Mouse (Mus musculus): ENCODE measurements around the gene Obscn. TPM values are rescaled to one million over a fixed set of nuclear protein-coding genes. Genes with fewer than 3 reads are reported as not detected.

Gene Obscn
- total and polyA plus RNA-seq, 3 experiments = 0.09 to 0.13 (median 0.13) TPM

DNA sequence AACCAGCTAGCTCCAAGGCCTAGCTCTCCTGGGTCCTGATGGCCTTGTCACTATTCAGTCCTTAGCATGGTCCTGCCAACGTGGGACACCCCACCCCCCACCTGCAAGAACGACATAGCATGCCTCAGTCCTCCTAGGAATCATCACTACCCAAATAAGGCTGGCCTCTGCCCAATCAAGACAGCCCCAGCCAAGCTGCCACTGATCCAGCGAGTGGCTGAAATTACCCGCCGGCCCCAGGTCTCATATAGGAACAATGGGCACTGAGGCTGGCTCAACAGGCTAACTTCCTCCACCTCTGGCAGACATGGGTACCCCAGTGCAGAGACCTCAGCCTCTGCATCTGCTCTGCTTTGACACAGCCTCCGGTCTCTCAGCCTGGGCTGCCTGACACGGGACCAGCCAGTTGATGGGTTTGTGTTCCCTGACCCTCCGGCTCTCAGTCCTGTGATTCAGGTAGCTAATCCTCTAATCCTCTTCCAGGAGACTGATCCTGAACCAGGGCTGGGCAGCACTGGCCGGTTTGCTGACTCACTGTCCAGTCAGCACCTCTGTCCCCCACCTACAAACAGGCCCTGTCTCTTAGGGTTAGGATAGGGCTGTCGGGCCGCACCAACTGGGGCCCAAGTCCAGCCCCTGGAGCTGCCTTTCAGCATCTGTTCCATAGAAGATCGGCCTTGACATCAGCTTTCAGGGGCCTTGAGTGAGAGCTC, 948 bp upstream of the Obscn start:
- in situ Hi-C loops (cut with MboI; ENCODE audit: low pct_ligation_motif_present, low pct_unique_long_range_greater_than_20kb, low sequenced_read_pairs) (loop anchor here (5.0 kb wide), 1 partner anchor 35 kb away; no protein-coding TSS in a partner anchor), dilution Hi-C loops (cut with MboI; ENCODE audit: extremely low pct_ligation_motif_present, extremely low pct_unique_long_range_greater_than_20kb, low sequenced_read_pairs) (no loop called here)

DNA sequence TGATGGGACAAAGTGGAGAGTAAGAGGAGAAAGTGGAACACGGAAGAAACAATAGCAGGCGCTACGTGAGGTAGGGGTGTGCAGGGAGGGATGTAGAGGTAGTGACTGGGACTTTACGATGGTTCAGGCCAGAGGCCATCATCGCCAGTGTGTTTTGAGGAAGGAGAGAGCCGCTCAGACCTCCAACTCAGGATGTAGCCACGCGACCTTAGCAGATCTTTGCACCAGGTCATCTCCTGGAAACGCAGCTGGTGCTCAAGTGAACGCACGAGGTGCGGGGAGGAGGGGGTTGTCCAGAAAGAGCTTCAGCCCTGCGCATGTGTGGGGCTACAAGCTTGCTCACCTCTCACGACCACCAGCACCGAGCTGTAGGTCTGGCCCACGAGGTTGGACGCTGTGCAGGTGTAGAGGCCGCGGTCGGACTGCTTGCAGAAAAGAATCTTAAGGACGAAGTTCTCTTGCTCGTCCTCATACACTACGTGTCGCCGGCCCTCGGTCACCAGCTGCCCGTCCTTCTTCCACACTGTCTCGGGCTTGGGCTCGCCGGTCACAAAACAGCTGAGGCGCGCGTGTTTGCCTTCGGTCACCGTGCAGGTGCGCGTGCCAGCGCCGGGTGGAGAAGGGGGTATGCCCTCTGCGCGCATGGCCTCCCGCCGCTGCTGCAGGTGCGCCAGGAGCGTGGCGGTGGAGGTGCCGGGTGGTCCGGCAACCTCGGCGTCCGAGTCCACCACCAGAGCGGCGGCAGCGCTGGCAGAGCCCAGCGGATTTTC, 966 bp downstream of the Obscn start:
- Histone ChIP-seq H3K9me3 (replicated peaks; ENCODE audit: low read length) (peaks cover 19% of the 10 kb centered on the region), H3K27ac (ENCODE audit: insufficient read depth, low read depth) (no peak overlapping the region), H3K9ac (ENCODE audit: insufficient read depth, low read depth) (no peak overlapping the region), H3K4me3 (replicated peaks in 1 of 3; ENCODE audit: low read depth in 2 of 3, low read length in 2 of 3, poor library complexity in 1 of 3) (no peak overlapping the region), H3K4me1 (ENCODE audit: control insufficient read depth in 1 of 2, insufficient read depth in 2 of 2) (peaks cover 24 to 39% of the 10 kb centered on the region in 2 experiments), H3K79me2 (replicated peaks; ENCODE audit: control insufficient read depth, extremely low read depth, insufficient read depth, poor library complexity, severe bottlenecking) (no peaks in the 10 kb centered on the region), H3K36me3 (replicated peaks in 1 of 2; ENCODE audit: control insufficient read depth in 1 of 2, insufficient read depth in 1 of 2, low read length in 1 of 2) (no peaks in the 10 kb centered on the region), H3K4me2 (ENCODE audit: insufficient read depth, low read depth, poor library complexity, severe bottlenecking) (no peak overlapping the region), H3K27me3 (replicated peaks) (peaks cover 28% of the 10 kb centered on the region)
- no peak for DNase-seq (ENCODE audit: extremely low read depth)
- in situ Hi-C loops (cut with MboI; ENCODE audit: low pct_ligation_motif_present, low pct_unique_long_range_greater_than_20kb, low sequenced_read_pairs) = loop anchor here (5.0 kb wide), 1 partner anchor 33 kb away; no protein-coding TSS in a partner anchor
- no peak for TF ChIP-seq ZC3H11A (IDR thresholded peaks at IDR 0.05; ENCODE audit: low read depth, low read length)
- TF ChIP-seq TCF12 (IDR thresholded peaks at IDR 0.05; ENCODE audit: low read depth, low read length) = 0 out of 2 replicates have a peak, but pooled peaks have one; percentile 7
- no peak for TF ChIP-seq TBP (conservative IDR thresholded peaks at IDR 0.05; ENCODE audit: low read depth, low read length)
- no peak for TF ChIP-seq CHD1 (IDR thresholded peaks at IDR 0.05; ENCODE audit: low read depth, low read length)
- TF ChIP-seq POLR2AphosphoS2 (IDR thresholded peaks at IDR 0.05; ENCODE audit: low read depth, low read length) = no peak
- dilution Hi-C loops (cut with MboI; ENCODE audit: extremely low pct_ligation_motif_present, extremely low pct_unique_long_range_greater_than_20kb, low sequenced_read_pairs) = no loop called here

More for the DNA sequence above, 948 bp upstream of the Obscn start:
- H3K4me2 ChIP-seq (ENCODE audit: insufficient read depth, low read depth, poor library complexity, severe bottlenecking) = no peak overlapping the region
- H3K79me2 ChIP-seq (replicated peaks; ENCODE audit: control insufficient read depth, extremely low read depth, insufficient read depth, poor library complexity, severe bottlenecking) = no peaks in the 10 kb centered on the region
- DNase-seq (ENCODE audit: extremely low read depth) = no peak
- peaks cover 19% of the 10 kb centered on the region for H3K9me3 ChIP-seq (replicated peaks; ENCODE audit: low read length)
- no peaks in the 10 kb centered on the region for H3K36me3 ChIP-seq (replicated peaks in 1 of 2; ENCODE audit: control insufficient read depth in 1 of 2, insufficient read depth in 1 of 2, low read length in 1 of 2)
- H3K4me1 ChIP-seq (ENCODE audit: control insufficient read depth in 1 of 2, insufficient read depth in 2 of 2) = peaks cover 16 to 32% of the 10 kb centered on the region in 2 experiments
- H3K9ac ChIP-seq (ENCODE audit: insufficient read depth, low read depth) = no peak overlapping the region
- H3K4me3 ChIP-seq (replicated peaks in 1 of 3; ENCODE audit: low read depth in 2 of 3, low read length in 2 of 3, poor library complexity in 1 of 3) = no peak overlapping the region
- peaks cover 31% of the 10 kb centered on the region for H3K27me3 ChIP-seq (replicated peaks)
- TF ChIP-seq UBTF (IDR thresholded peaks at IDR 0.05; ENCODE audit: low read depth, low read length) = no peak
- no peak for TF ChIP-seq MEF2A (IDR thresholded peaks at IDR 0.05; ENCODE audit: borderline replicate concordance, low read depth, low read length)
- no peak for TF ChIP-seq MYC (IDR thresholded peaks at IDR 0.05; ENCODE audit: low read depth, low read length)
- no peak overlapping the region for H3K27ac ChIP-seq (ENCODE audit: insufficient read depth, low read depth)

DNA sequence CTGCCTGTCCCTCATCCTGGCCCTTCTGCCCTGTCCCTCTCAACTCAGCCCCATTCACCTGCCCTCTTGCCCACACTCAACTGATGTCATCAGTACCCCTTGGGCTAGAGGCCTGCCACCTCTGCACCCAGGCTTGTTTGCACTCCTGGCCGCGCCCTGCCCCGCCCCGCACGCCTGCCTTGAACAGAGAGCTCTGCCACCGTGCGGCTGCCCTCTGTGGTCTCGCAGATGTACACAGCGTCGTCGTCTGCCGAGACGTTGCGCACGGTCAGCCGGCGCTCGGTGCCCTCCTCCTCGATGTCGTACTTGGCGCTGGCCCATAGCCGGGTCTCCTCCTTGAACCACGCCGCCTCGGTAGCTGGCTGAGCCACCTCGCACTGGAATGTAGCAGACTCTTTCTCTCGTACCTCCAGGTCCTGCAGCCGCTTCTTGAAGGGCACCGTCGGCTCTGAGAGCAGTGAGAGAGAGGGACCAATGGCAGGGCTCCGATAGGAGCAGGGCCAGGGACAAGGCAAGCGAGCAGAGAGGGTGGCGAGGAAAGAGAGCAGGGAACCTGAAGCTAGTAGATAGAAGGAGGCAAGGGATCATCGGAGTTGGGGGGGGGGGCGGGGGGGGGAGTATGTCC, 1.7 kb downstream of the Obscn start:
- H3K9ac ChIP-seq (ENCODE audit: insufficient read depth, low read depth) = no peak overlapping the region
- dilution Hi-C loops (cut with MboI; ENCODE audit: extremely low pct_ligation_motif_present, extremely low pct_unique_long_range_greater_than_20kb, low sequenced_read_pairs) (no loop called here), in situ Hi-C loops (cut with MboI; ENCODE audit: low pct_ligation_motif_present, low pct_unique_long_range_greater_than_20kb, low sequenced_read_pairs) (no loop called here)
- H3K79me2 ChIP-seq (replicated peaks; ENCODE audit: control insufficient read depth, extremely low read depth, insufficient read depth, poor library complexity, severe bottlenecking) = no peaks in the 10 kb centered on the region
- no peak overlapping the region for H3K4me3 ChIP-seq (replicated peaks in 1 of 3; ENCODE audit: low read depth in 2 of 3, low read length in 2 of 3, poor library complexity in 1 of 3)
- DNase-seq (ENCODE audit: extremely low read depth) = no peak
- H3K27me3 ChIP-seq (replicated peaks) = peaks cover 28% of the 10 kb centered on the region
- H3K4me1 ChIP-seq (ENCODE audit: control insufficient read depth in 1 of 2, insufficient read depth in 2 of 2) = peaks cover 24 to 40% of the 10 kb centered on the region in 2 experiments
- H3K9me3 ChIP-seq (replicated peaks; ENCODE audit: low read length) = peaks cover 19% of the 10 kb centered on the region
- H3K27ac ChIP-seq (ENCODE audit: insufficient read depth, low read depth) = no peak overlapping the region
- H3K36me3 ChIP-seq (replicated peaks in 1 of 2; ENCODE audit: control insufficient read depth in 1 of 2, insufficient read depth in 1 of 2, low read length in 1 of 2) = no peaks in the 10 kb centered on the region
- no peak overlapping the region for H3K4me2 ChIP-seq (ENCODE audit: insufficient read depth, low read depth, poor library complexity, severe bottlenecking)
- TF ChIP-seq JUN (IDR thresholded peaks at IDR 0.05; ENCODE audit: insufficient read depth, low read depth, low read length) (no peak), MAX (IDR thresholded peaks at IDR 0.05; ENCODE audit: low read length) (no peak)
